8 mouse cellular contexts compared by ENCODE assay signal in genomic region chr7:19358634-19359033, GRCm38 (mm10). TPM values are rescaled to one million over a fixed set of nuclear protein-coding genes. Genes with fewer than 3 reads are reported as not detected.
A peak's percentile ranks its signal among the peaks of the same experiment; 100 is the strongest.
DNase-seq lines count a peak whose midpoint lies in the region; ATAC-seq and TF ChIP-seq lines count a peak whose summit lies in the region.

No protein-coding gene starts in this region.

- no peak for ATAC-seq in kidney, postnatal 0 days (replicated peaks; ENCODE audit: low FRiP score, low read depth)
- ATAC-seq in hindbrain, postnatal 0 days, result no peak
- no peak for ATAC-seq in granulocyte monocyte progenitor cell, adult 5-6 weeks (replicated peaks; ENCODE audit: poor library complexity, severe bottlenecking)

- 13% methylated on average over 13 of the region's 13 CpGs for WGBS in kidney, postnatal 0 days
- 22% methylated on average over 13 of the region's 13 CpGs for WGBS in hindbrain, postnatal 0 days

- peak overlapping the region; percentile 99 for H3K4me2 ChIP-seq in kidney, postnatal 0 days (ENCODE audit: low read length)
- H3K4me2 ChIP-seq in hindbrain, postnatal 0 days (ENCODE audit: low read depth, low read length), result peak overlapping the region; percentile 85

- H3K9ac ChIP-seq in kidney, postnatal 0 days (ENCODE audit: low read depth, low read length), result peak overlapping the region; percentile 75
- H3K9ac ChIP-seq in hindbrain, postnatal 0 days (replicated peaks; ENCODE audit: low read length), result peak overlapping the region; percentile 63

- no peak for TF ChIP-seq CTCF in kidney, postnatal 0 days (IDR thresholded peaks at IDR 0.05; ENCODE audit: low read depth)
- no peak for TF ChIP-seq CTCF in hindbrain, postnatal 0 days (IDR thresholded peaks at IDR 0.05; ENCODE audit: low read depth)

- no peak overlapping the region for H3K27ac ChIP-seq in kidney, postnatal 0 days
- no peak overlapping the region for H3K27ac ChIP-seq in brown adipose tissue, adult 24 weeks (replicated peaks; ENCODE audit: low read depth, low read length)
- H3K27ac ChIP-seq in hindbrain, postnatal 0 days, result no peak overlapping the region

- H3K9me3 ChIP-seq in kidney, postnatal 0 days (replicated peaks; ENCODE audit: low read length), result no peaks in the 10 kb centered on the region
- H3K9me3 ChIP-seq in hindbrain, postnatal 0 days (ENCODE audit: low read length), result no peaks in the 10 kb centered on the region

- DNase-seq in kidney, postnatal 0 days (ENCODE audit: low spot score), result no peak
- DNase-seq in kidney, postnatal 14 days, result no peak
- no peak for DNase-seq in hindbrain, postnatal 0 days (ENCODE audit: low spot score)
- peak; percentile 33 for DNase-seq in naive thymus-derived CD4-positive, alpha-beta T cell, adult 2 months (ENCODE audit: low read depth)
- DNase-seq in layer of hippocampus, adult 18-20 months (ENCODE audit: low spot score in 2 of 2), result no peak
- DNase-seq in right cerebral cortex, postnatal 14 days, result no peak

- H3K27me3 ChIP-seq in kidney, postnatal 0 days (ENCODE audit: insufficient read depth, low read length), result no peaks in the 10 kb centered on the region
- H3K27me3 ChIP-seq in hindbrain, postnatal 0 days (ENCODE audit: insufficient read depth, low read length), result no peaks in the 10 kb centered on the region

- 0 out of 2 replicates have a peak, but pooled peaks cover 17% of the 10 kb centered on the region for H3K4me1 ChIP-seq in kidney, postnatal 0 days (replicated peaks; ENCODE audit: insufficient read depth, low read length)
- peaks cover 4% of the 10 kb centered on the region; the same call in 1 of the 2 replicates for H3K4me1 ChIP-seq in brown adipose tissue, adult 24 weeks (ENCODE audit: control insufficient read depth, insufficient read depth, insufficient read length, low read length)
- H3K4me1 ChIP-seq in hindbrain, postnatal 0 days (ENCODE audit: insufficient read depth, low read length), result peaks cover 8% of the 10 kb centered on the region; the same call in 1 of the 2 replicates

- 0 out of 2 replicates have a peak, but pooled peaks cover 6% of the 10 kb centered on the region for H3K36me3 ChIP-seq in kidney, postnatal 0 days (ENCODE audit: insufficient read depth, low read length)
- H3K36me3 ChIP-seq in hindbrain, postnatal 0 days (ENCODE audit: insufficient read depth, low read length), result peaks cover 13% of the 10 kb centered on the region

- peak overlapping the region; percentile 74 for H3K4me3 ChIP-seq in kidney, postnatal 0 days (replicated peaks; ENCODE audit: low read depth, low read length)
- H3K4me3 ChIP-seq in brown adipose tissue, adult 24 weeks (ENCODE audit: insufficient read depth, low read depth, low read length), result peak overlapping the region; percentile 43
- H3K4me3 ChIP-seq in hindbrain, postnatal 0 days (ENCODE audit: low read length), result peak overlapping the region; percentile 72

RNA-seq across cellular contexts. Expression of gene Cd3eap, which starts 0.6 kb away (rescaled TPM):
- polyA plus RNA-seq in kidney, postnatal 0 days (2015; fragmentation: Nextera tagmentation; extraction: Ambion mirVana), result 16.7 and 17.7 TPM in 2 replicates
- polyA plus RNA-seq in brown adipose tissue, adult 24 weeks (2012; ENCODE audit: insufficient read depth, insufficient read length, missing spikeins), result 3.3 and 5.5 TPM in 2 replicates
- 11.1 and 12.4 TPM in 2 replicates for total RNA-seq in hindbrain, postnatal 0 days (2014; rRNA removed)
- polyA plus RNA-seq in hindbrain, postnatal 0 days (2015; fragmentation: Nextera tagmentation; extraction: Ambion mirVana), result 17.9 and 19.3 TPM in 2 replicates
- total RNA-seq in layer of hippocampus, adult 18-20 months (2021), result 10 to 100 TPM; 19.9 to 21.0 TPM
- 20.3 and 26.1 TPM in 2 replicates for total RNA-seq in granulocyte monocyte progenitor cell, adult 5-6 weeks (2014; fragmentation: Nextera tagmentation)
- 23.2 and 39.9 TPM in 2 replicates for total RNA-seq in granulocyte monocyte progenitor cell, adult 5-6 weeks (2017)

RNA-seq across cellular contexts. Expression of gene Ppp1r13l, which starts 0.9 kb away (rescaled TPM):
- polyA plus RNA-seq in kidney, postnatal 0 days (2015; fragmentation: Nextera tagmentation; extraction: Ambion mirVana), result 3.0 and 4.0 TPM in 2 replicates
- 1.7 and 4.1 TPM in 2 replicates for polyA plus RNA-seq in brown adipose tissue, adult 24 weeks (2012; ENCODE audit: insufficient read depth, insufficient read length, missing spikeins)
- 0.68 and 1.0 TPM in 2 replicates for total RNA-seq in hindbrain, postnatal 0 days (2014; rRNA removed)
- polyA plus RNA-seq in hindbrain, postnatal 0 days (2015; fragmentation: Nextera tagmentation; extraction: Ambion mirVana), result 1.0 and 1.2 TPM in 2 replicates
- 1 to 10 TPM; 6.3 to 7.8 TPM for total RNA-seq in layer of hippocampus, adult 18-20 months (2021)
- total RNA-seq in granulocyte monocyte progenitor cell, adult 5-6 weeks (2014; fragmentation: Nextera tagmentation), result 1.8 and 1.9 TPM in 2 replicates
- 0.26 and 0.57 TPM in 2 replicates for total RNA-seq in granulocyte monocyte progenitor cell, adult 5-6 weeks (2017)

RNA-seq across cellular contexts. Expression of gene Ercc1, which starts 14.1 kb away (rescaled TPM):
- 68.4 and 68.8 TPM in 2 replicates for polyA plus RNA-seq in kidney, postnatal 0 days (2015; fragmentation: Nextera tagmentation; extraction: Ambion mirVana)
- 32.6 and 38.4 TPM in 2 replicates for polyA plus RNA-seq in brown adipose tissue, adult 24 weeks (2012; ENCODE audit: insufficient read depth, insufficient read length, missing spikeins)
- total RNA-seq in hindbrain, postnatal 0 days (2014; rRNA removed), result 44.1 and 46.1 TPM in 2 replicates
- 69.0 and 74.2 TPM in 2 replicates for polyA plus RNA-seq in hindbrain, postnatal 0 days (2015; fragmentation: Nextera tagmentation; extraction: Ambion mirVana)
- total RNA-seq in layer of hippocampus, adult 18-20 months (2021), result 10 to 100 TPM; 47.7 to 49.0 TPM
- 12.4 and 42.8 TPM in 2 replicates for total RNA-seq in granulocyte monocyte progenitor cell, adult 5-6 weeks (2014; fragmentation: Nextera tagmentation)
- total RNA-seq in granulocyte monocyte progenitor cell, adult 5-6 weeks (2017), result 29.4 and 34.9 TPM in 2 replicates

RNA-seq across cellular contexts. Expression of gene Ercc2, which starts 23.2 kb away (rescaled TPM):
- 11.0 and 11.5 TPM in 2 replicates for polyA plus RNA-seq in kidney, postnatal 0 days (2015; fragmentation: Nextera tagmentation; extraction: Ambion mirVana)
- polyA plus RNA-seq in brown adipose tissue, adult 24 weeks (2012; ENCODE audit: insufficient read depth, insufficient read length, missing spikeins), result 4.4 and 6.4 TPM in 2 replicates
- 57.3 and 65.1 TPM in 2 replicates for total RNA-seq in hindbrain, postnatal 0 days (2014; rRNA removed)
- 18.6 and 19.9 TPM in 2 replicates for polyA plus RNA-seq in hindbrain, postnatal 0 days (2015; fragmentation: Nextera tagmentation; extraction: Ambion mirVana)
- total RNA-seq in layer of hippocampus, adult 18-20 months (2021), result 10 to 100 TPM; 37.5 to 38.3 TPM
- 10.7 and 26.9 TPM in 2 replicates for total RNA-seq in granulocyte monocyte progenitor cell, adult 5-6 weeks (2014; fragmentation: Nextera tagmentation)
- 29.8 and 31.9 TPM in 2 replicates for total RNA-seq in granulocyte monocyte progenitor cell, adult 5-6 weeks (2017)

RNA-seq across cellular contexts. Expression of gene Klc3, which starts 45.3 kb away (rescaled TPM):
- 6.7 and 8.2 TPM in 2 replicates for polyA plus RNA-seq in kidney, postnatal 0 days (2015; fragmentation: Nextera tagmentation; extraction: Ambion mirVana)
- not detected in 2 replicates for polyA plus RNA-seq in brown adipose tissue, adult 24 weeks (2012; ENCODE audit: insufficient read depth, insufficient read length, missing spikeins)
- 2.3 and 2.9 TPM in 2 replicates for total RNA-seq in hindbrain, postnatal 0 days (2014; rRNA removed)
- 1.7 and 2.7 TPM in 2 replicates for polyA plus RNA-seq in hindbrain, postnatal 0 days (2015; fragmentation: Nextera tagmentation; extraction: Ambion mirVana)
- 1 to 10 TPM; 4.5 to 5.5 TPM for total RNA-seq in layer of hippocampus, adult 18-20 months (2021)
- total RNA-seq in granulocyte monocyte progenitor cell, adult 5-6 weeks (2014; fragmentation: Nextera tagmentation), result not detected in 2 replicates
- total RNA-seq in granulocyte monocyte progenitor cell, adult 5-6 weeks (2017), result not detected in 2 replicates
